Mouse (Mus musculus): Measurements from ENCODE around the gene Fbxw11.

GRCm38 (mm10) chr11:32762773-32763172 is 120.2 kb downstream of the Fbxw11 start:
- TF ChIP-seq POLR2A (IDR thresholded peaks at IDR 0.05; ENCODE audit: borderline replicate concordance, low read depth, low read length): no peak
- no peak for TF ChIP-seq CTCF (IDR thresholded peaks at IDR 0.05; ENCODE audit: low read depth, low read length)
